Mouse (Mus musculus): ENCODE results near the gene Naa10. TPM values are rescaled to one million over a fixed set of nuclear protein-coding genes. Genes with fewer than 3 reads are reported as not detected.

Naa10 gene
- polyA plus RNA-seq, 3 experiments from 2014 or later, result 173 to 214 (median 188) TPM

DNA sequence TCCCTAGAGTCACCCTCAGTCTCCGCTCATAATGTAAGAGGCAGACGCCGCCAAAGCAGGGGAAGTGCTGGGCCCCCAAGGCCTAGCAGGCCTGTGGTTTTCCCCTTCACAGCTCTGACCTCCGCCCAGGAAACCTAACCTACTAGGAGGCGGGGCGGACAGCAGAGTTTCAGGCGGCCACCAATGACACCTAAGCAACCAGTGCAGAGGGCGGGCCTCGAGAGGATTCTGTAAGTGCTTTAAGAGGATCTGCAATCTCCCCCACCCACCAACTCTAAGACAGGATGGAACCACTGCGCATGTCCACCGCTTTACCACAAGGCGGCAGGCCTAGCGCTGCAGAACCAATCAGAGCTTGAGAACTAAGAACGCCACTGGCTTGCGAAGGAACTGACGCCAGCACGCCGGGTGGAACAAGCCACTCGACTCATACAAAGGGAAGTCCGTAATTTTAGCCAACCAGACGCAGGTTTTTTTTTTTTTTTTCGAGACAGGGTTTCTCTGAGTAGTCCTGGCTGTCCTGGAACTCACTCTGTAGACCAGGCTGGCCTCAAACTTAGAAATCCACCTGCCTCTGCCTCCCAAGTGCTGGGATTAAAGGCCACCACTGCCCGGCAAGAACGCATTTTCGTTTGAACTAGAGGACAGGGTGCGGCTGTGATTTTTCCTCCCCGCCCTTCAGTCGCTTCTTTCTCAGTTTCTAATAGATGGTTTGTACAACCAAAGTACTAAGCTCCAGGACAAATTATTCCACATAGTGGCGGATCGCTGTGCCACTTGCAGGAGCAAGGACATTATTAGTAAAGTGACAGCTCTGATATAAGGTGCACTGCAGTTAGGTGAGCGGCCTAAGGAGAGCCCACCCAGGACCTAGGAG lies 6.7 kb downstream of the Naa10 start:
- ATAC-seq, result peak; percentile 86

DNA sequence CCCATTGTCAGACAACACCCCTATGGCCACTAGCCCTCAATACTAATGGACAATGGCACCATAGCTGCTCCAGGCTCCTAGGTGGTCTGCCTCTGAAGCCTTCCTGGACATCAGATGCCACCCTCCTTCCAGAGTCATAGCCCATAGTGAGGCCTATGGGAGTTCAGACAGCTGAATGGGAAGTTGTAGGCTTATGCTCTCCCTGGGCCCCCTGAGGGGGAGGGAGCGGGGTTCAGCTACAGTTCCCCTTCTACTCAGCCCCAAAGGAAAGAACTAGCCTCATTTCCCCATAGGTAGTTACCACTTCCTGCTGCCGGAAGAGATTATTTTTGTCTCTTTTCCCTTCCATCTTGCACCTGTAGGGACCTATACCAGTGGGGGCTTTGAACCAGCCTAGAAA lies 10.2 kb downstream of the Naa10 start:
- ATAC-seq, result peak; percentile 57

DNA sequence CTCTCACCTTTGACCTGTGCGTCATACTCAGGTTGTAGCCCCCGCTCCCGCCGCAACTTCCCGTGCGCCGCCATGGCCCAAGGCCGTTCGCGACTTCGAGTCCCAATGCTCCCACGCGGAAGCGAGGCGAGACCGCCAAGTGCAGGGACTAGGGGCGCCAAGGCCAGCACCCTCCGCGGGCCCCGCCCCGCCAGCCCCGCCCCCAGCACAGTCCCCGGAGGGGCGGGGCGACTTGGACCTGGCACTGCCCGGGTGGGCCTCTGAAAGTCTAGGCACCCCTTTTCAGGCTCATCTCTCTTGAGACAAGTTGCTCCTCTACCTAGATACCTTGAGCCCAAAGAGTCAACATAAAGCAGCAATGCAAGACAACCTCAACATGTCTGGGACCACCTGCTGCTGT lies 10.6 kb downstream of the Naa10 start:
- no peak for ATAC-seq

DNA sequence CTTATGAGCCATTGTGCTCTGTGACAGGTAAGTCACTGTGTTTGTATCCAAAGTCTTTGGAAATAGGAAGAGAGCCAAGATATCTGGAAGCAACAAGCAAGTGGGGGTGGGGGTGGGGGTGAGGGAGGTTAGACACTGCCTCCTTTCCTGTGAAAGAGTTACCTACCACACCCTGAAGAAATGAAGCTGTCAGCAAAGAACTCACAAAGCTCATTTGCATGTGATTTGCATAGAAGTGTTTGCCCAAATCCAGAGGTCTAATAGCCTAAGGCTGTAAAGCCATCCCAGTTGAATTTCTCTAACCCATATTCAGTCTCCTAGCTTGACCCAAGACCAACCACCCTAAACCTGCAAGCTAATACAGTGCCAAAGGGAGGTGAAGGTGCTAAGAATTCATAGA lies 11.3 kb downstream of the Naa10 start:
- no peak for ATAC-seq

DNA sequence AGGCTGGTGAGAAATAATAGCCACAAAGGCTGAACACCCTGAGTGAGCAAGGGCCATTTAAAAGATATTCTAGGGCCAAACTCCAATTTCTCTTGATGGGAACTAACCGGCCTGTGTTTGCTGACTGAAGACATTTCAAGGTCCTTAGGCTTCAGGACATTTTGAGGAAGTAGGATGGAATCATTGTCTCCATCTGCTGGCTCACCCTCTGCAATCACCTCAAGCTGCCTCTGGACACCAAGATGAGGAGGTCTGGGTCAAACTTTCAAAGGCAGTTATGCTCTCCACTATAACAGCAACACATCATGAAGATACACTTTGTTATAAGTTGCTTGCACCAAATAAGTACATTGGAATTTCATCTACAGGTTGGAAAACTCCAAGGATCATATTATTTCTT lies 11.7 kb downstream of the Naa10 start:
- ATAC-seq, result no peak

DNA sequence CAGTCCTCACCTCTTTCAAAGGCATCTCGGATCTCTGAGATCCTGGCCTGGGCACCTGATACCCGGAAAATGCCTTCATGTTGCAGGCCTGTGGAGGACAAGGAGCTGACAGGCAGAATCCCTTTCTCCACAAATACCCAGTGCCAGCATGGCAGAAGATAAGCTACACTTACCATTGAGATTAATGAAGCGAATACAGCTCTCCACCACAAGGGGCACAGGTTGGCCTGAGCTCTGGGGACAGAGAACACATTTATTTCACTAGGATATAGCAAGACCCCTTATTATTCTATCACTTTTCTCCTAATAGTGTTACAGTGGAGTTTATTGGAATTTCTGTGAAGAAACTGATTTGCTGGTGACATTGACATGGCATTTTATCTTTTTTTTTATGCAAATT lies 23.8 kb downstream of the Naa10 start:
- ATAC-seq, result no peak

DNA sequence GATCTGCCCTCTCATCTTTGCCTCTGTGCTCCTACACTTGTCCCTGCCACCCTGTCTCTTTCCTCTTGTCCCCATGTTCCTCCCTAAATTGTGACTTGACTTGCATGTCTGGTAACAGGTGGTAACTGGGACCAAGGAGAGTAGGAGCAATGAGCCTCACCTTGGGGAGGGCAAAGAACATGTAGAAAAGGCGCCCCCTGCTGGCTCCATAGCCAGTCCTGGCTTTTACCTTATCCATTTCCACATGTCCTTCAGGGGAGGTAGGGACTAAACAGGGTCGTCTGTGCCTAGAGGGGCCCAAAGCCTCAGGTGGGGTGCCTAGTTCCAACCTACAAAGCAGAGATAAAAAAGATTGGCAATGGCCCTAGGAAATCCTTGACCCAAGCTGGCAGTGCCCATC lies 26.0 kb downstream of the Naa10 start, which contains the start of gene L1cam:
Gene L1cam (minus strand): TSS at position 387 of the 400 bp plus-strand sequence.
- ATAC-seq, result peak; percentile 35

DNA sequence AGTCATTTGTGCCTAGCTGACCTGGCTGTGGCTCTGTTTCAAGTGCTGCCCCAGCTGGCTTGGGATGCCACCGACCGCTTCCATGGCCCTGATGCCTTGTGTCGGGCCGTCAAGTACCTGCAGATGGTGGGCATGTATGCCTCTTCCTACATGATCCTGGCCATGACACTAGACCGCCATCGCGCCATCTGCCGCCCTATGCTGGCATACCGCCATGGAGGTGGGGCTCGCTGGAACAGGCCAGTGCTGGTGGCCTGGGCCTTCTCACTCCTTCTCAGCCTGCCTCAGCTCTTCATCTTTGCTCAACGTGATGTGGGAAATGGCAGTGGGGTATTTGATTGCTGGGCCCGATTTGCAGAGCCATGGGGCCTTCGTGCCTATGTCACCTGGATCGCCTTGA lies 28.9 kb downstream of the Naa10 start:
- no peak for ATAC-seq

DNA sequence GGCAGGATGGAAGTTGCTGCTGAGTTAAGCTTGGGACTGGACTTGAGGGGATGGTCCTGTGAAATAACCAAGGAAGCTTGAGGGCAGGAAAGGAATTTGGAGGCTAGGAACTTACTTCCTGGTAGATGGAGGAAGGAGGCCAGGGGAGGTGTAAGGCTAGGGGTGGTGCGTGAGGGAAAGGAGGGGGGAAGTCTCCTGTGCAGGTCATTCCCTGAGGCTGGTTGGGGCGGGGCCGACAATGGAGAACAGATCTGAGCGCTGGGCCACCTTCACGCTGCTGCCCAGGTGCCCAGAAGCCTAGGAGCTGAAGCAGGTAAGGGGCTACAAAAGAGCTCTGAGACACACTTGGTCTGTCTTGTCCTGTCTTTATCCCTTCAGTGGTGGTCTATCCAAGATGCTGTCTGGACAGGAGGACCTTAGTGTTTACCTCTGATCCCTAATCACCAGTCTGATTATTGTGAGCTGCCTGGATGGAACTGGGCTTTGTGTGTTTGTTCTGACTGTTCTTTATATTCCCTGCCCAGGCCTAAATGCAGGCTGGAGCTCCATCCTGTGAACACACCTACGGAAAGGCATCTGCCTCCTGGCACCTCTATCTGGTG lies 30.1 kb downstream of the Naa10 start, which contains the start of gene Avpr2:
Gene Avpr2 (plus strand): TSS at position 552 of the 602 bp plus-strand sequence.
- no peak for ATAC-seq

DNA sequence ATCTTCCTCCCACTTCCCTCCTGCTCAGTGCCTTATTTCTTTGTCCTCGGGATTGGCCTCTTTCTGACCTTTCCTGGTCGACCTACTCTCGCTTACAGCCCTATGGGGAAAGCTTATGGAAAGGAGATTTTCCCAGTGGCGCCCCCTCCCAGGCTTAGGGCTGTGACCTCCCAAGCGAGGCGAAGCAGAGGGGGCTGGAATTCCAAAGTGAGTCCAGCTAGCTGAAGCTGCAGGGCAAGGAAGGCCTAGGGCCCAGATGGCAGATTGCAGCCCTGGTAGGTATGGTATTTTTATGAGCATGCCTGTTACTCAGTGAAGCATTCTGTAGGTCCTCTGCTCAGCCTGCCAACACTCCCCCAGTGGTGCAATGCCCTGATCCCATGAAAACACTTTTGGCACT lies 40.3 kb downstream of the Naa10 start:
- no peak for ATAC-seq

DNA sequence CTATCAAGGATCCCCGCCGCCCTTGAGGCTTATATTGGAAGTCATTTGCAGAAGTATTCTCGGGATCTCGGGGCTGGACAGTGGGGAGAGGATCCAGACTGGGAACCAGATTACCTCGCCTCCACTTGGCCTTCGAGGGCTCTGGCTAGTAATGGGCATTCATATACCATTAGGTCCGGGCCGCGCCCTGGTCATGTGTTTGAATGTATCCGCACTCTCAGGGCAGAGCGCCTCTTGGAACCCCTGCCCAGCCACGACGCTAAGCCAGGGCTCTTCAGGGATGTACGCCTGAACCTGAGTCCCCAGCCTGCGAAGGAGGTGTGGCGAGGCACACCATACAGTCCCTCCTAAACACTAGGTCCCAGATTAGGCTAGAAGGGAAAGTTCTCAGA lies 40.7 kb downstream of the Naa10 start:
- no peak for ATAC-seq

DNA sequence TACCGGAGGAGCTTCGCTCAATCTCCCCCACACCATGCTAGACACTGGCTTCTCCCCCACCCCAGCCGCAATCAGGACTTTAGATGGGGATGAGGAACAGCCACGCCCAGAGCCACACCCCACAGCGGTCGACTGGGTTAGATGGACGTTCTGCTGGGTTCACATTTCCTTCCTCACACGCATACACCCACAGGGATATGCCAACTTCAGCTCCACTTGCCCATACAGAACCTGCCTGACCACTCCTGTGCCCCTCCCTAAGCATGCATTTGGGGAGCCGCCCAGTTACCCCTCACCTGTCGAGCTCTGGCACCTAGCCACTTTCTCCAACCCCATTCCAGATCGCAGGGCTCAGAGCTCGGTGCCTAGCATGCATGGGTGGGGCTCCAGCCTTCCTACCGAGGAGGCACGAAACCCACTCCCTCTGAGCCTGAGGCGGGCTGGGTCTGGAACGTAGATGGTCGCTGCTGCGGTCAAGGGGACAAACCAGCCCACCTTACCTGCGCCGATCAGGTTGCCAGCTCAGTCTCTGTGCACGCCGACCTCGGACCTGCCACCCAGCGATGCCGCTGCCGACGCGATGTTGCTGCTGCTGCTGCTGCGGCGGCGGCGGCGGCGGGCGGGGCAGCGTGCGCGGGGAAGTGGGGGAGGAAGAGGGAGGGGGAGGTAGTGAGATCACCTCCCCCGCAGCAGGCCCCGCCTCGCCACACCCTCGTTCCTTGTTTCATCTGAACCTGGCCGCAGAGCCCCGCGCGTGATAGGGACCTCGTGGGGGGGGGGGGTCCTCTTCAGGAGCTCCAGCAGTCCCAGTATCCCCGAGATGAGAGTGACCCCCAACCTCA lies 41.3 kb downstream of the Naa10 start:
- ATAC-seq, result peak; percentile 68

DNA sequence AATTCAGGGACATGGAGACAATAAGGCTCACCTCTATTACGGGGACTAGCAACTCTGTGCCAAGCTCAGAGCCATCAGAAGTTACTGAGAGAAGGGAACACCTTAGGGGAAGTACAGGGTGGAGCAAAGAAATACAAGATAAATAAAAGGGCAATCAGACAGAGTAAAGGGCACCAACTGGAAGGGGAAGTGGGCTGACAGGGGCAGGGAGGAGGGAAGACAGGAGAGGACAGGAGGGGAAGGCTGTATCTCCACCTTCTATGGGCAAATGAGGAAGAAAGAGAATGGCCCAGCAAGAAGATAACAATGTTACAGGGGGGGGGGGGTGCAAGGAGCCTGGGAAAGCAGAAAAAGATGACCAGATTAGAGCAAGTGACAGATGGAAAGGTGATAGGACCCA lies 44.7 kb downstream of the Naa10 start:
- no peak for ATAC-seq

DNA sequence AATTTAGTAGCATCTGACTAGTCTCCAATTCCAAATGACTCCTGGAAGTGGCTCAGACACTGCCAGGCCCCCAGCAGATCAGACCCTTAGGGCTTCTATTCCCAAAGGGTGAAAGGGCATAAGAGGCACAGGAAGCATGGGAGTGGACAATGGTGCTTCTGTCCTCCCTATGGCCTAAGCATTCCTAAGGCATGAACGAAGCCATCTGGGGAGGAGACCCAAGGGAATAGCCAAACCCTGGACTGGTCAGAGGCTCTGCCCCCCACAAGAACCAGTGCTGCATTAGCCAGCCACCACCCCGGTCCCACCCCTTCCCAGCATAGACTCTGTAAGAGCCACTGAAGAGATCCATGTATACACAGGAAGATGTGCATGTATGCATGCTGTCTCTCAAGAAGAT lies 45.9 kb downstream of the Naa10 start:
- ATAC-seq, result no peak

DNA sequence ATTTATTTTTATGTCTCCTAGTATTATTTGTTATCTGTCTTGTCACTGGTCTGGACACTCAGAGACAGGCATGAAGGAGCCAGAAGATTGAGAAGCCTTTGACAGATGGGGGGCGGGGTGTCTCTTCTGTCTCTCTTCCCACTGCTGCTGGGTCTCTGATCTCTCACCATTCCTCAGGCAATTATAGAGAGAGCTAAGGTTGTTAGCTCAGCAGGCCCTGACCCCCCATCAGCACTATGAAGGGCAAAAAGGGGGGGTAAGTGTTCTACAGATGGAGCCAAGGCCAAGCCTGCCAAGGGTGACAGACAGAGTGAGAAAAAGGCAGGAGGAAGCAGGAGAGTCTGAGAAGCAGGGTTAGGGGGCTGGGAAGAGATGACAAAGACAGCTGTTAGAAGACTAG lies 49.8 kb downstream of the Naa10 start:
- ATAC-seq, result no peak

DNA sequence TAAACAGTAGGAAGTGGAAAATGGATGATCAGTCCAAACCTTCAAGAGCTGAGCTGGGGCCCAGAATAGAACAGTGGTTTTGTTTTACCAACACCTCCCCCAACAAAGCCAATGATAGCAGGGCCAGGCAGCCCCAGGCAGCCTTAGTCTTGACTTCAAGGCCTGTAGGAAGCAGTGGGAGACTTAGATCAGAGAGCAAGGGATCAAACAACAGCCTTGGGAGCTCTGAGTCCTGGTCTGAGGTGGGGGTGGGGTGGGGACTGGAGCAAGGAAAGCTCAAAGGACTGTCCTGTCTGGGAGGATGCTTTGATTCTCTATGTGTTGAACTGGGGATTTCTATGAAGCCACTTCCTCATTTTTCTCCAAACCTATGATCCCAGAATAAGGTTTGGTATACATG lies 50.3 kb downstream of the Naa10 start:
- ATAC-seq, result no peak

DNA sequence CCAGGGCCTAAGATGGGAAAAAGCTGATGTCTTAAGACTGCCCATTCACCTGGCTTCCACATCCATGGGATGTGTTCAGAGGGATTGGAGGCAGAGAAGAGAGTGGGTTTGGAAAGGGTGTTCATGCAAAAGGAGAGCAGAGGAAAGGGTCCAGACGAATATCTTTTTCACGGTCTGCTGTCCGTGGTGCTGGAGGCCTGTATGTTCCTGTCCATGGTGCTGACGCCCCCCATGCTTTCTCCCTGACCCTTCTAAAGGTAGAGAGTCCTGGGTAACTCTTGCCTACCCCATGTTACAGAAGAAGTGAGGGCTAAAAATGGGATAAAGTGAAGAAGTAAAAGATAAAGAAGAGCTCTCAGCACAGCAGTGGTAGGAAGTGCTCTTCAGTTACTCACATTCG lies 52.4 kb downstream of the Naa10 start:
- no peak for ATAC-seq

DNA sequence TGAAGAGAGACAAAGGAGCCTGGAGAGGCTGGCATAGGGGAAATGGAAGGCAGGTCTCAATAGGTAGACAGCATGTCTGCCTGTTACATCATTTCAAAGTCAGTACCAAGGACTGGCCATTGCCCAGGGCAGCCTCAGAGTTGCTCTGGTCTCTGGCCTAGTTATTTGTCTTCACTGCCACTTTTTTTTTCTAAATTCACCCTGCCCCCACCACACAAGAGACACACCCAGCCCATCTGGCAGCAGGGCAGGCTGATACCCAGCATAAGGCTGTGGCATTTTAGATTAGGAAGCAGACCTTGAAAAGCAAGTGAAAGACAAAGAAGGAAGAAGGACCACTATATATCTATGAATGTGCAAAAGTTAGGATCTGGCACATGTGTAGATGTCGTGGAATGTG lies 53.9 kb downstream of the Naa10 start:
- no peak for ATAC-seq

DNA sequence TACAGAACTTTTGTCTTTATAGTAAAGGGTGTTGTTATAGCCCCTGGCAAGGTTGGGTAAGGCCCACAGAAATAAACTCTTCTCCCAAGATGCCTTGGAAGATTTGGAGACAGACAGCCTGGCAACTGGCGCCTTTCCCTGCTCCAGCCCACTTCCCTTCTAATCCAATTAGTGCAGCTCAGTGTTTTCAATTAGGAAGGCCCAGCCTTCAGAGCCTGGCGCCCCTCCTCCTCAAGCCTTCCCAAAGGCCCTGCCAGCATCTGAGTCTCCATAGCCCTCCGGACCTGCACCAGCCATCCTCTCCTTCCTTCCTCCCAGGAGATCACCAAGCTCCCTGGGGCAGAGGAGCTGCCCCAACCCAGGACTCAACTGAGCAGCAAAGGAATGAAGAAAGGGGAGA lies 54.5 kb downstream of the Naa10 start:
- no peak for ATAC-seq
